Mouse (Mus musculus) midbrain, embryonic 14.5 days (tissue): Measurements from ENCODE around the gene Rhcg. TPM values are rescaled to one million over a fixed set of nuclear protein-coding genes. Genes with fewer than 3 reads are reported as not detected.

ENCODE experiments used
- ATAC-seq: fragments of 200-750 bp; cut with Nextera tagmentation; 2 replicates; pipeline ENCODE4 v1.8.0; 2017; ENCODE audit warnings: moderate number of reproducible peaks, moderate library complexity; ENCODE audit not compliant: low FRiP score, low TSS enrichment
- DNase-seq: peaks from one replicate; pipeline ENCODE4 v3.0.0-alpha.2; 2015
- H3K27ac ChIP-seq: fragments of 300-500 bp; sonication (generic); replicated peaks from 2 replicates; pipeline ENCODE4 v1.5.1; 2014; ENCODE audit warnings: mild to moderate bottlenecking, low read depth, low read length, moderate library complexity
- H3K27me3 ChIP-seq: fragments of 300-500 bp; sonication (generic); 2 replicates; pipeline ENCODE4 v1.6.1; 2014; ENCODE audit warnings: low read length, control low read depth, mixed read lengths; ENCODE audit not compliant: control insufficient read depth, insufficient read depth
- H3K36me3 ChIP-seq: fragments of 300-500 bp; sonication (generic); 2 replicates; pipeline ENCODE4 v1.6.1; 2014; ENCODE audit warnings: low read length, control low read depth; ENCODE audit not compliant: control insufficient read depth, insufficient read depth
- H3K4me1 ChIP-seq: fragments of 300-500 bp; sonication (generic); 2 replicates; pipeline ENCODE4 v1.6.1; 2014; ENCODE audit warnings: mild to moderate bottlenecking, antibody characterized with exemption, low read length, control low read depth; ENCODE audit not compliant: control insufficient read depth, insufficient read depth
- H3K4me2 ChIP-seq: fragments of 300-500 bp; sonication (generic); 2 replicates; pipeline ENCODE4 v1.6.1; 2014; ENCODE audit warnings: mild to moderate bottlenecking, low read length, moderate library complexity
- H3K4me3 ChIP-seq: fragments of 300-500 bp; sonication (generic); replicated peaks from 2 replicates; pipeline ENCODE4 v1.5.1; 2014; ENCODE audit warnings: low read depth, low read length
- H3K9ac ChIP-seq: fragments of 300-500 bp; sonication (generic); replicated peaks from 2 replicates; pipeline ENCODE4 v1.6.1; 2014; ENCODE audit warnings: mild to moderate bottlenecking, low read length, moderate library complexity
- H3K9me3 ChIP-seq: fragments of 300-500 bp; sonication (generic); 2 replicates; pipeline ENCODE4 v1.6.1; 2016; ENCODE audit warnings: low read length, control low read depth, mixed read lengths; ENCODE audit not compliant: control insufficient read depth
- WGBS: fragments of 180-500 bp; shearing (Covaris S2); extraction: QIAGEN DNeasy Blood & Tissue Kit; methylation state at CpG from one replicate; pipeline ENCODE4 v1.1.7; 2014; 5-methylcytosine and 5-hydroxymethylcytosine counted together
- polyA plus RNA-seq: library from polyadenylated mRNA; unstranded; fragments of >200 nt; fragmentation: Nextera tagmentation; extraction: Ambion mirVana; gene quantifications from 2 replicates; pipeline ENCODE4 v1.2.1, GENCODE M21; 2014

The Rhcg gene
- polyA plus RNA-seq, 1 experiment from 2014 or later = 3.1 TPM

- no peaks in the 10 kb centered on the region for H3K36me3 ChIP-seq
- no peak overlapping the region for H3K4me2 ChIP-seq
- H3K4me3 ChIP-seq = no peak overlapping the region
- H3K4me1 ChIP-seq = peaks cover 9% of the 10 kb centered on the region; the same call in 1 of the 2 replicates
- WGBS = 12% methylated on average over 6 of the region's 6 CpGs
- no peak for ATAC-seq
- H3K9me3 ChIP-seq = no peaks in the 10 kb centered on the region
- H3K27ac ChIP-seq = no peak overlapping the region
- H3K27me3 ChIP-seq = peaks cover 19% of the 10 kb centered on the region
- no peak overlapping the region for H3K9ac ChIP-seq
- DNase-seq = peak; percentile 72
These were observed 4.7 kb downstream of the Rhcg start for GRCm38 (mm10) chr7:79612783-79613182.

GRCm38 (mm10) chr7:79611901-79612300, 5.6 kb downstream of the Rhcg start:
- H3K27ac ChIP-seq = no peak overlapping the region

GRCm38 (mm10) chr7:79607263-79607921, 10.1 kb downstream of the Rhcg start:
- no peak overlapping the region for H3K9ac ChIP-seq

More at GRCm38 (mm10) chr7:79611901-79612300, 5.6 kb downstream of the Rhcg start:
- peaks cover 12% of the 10 kb centered on the region for H3K4me1 ChIP-seq
- DNase-seq = no peak
- H3K4me2 ChIP-seq = no peak overlapping the region
- WGBS = 76% methylated on average over 9 of the region's 9 CpGs
- no peak overlapping the region for H3K9ac ChIP-seq
- H3K9me3 ChIP-seq = no peaks in the 10 kb centered on the region
- ATAC-seq = no peak
- H3K27me3 ChIP-seq = peaks cover 16% of the 10 kb centered on the region
- H3K36me3 ChIP-seq = no peaks in the 10 kb centered on the region
- no peak overlapping the region for H3K4me3 ChIP-seq

GRCm38 (mm10) chr7:79606766-79607165, 10.7 kb downstream of the Rhcg start:
- peaks cover 14% of the 10 kb centered on the region for H3K4me1 ChIP-seq
- no peak overlapping the region for H3K4me3 ChIP-seq
- DNase-seq (no peak), ATAC-seq (no peak)
- H3K9me3 ChIP-seq = no peaks in the 10 kb centered on the region
- no peak overlapping the region for H3K27ac ChIP-seq
- peak overlapping the region; percentile 57 for H3K4me2 ChIP-seq
- H3K27me3 ChIP-seq = peaks cover 11% of the 10 kb centered on the region; the same call in 1 of the 2 replicates
- no peaks in the 10 kb centered on the region for H3K36me3 ChIP-seq
- H3K9ac ChIP-seq = no peak overlapping the region
- WGBS = 25% methylated on average over 3 of the region's 3 CpGs

More at GRCm38 (mm10) chr7:79607263-79607921, 10.1 kb downstream of the Rhcg start:
- DNase-seq = peak; percentile 71
- Histone ChIP-seq H3K9me3 (no peaks in the 10 kb centered on the region), H3K4me3 (peak overlapping the region; percentile 22), H3K36me3 (no peaks in the 10 kb centered on the region), H3K4me2 (peak overlapping the region; percentile 57), H3K27me3 (peaks cover 11% of the 10 kb centered on the region; the same call in 1 of the 2 replicates), H3K4me1 (peaks cover 14% of the 10 kb centered on the region), H3K27ac (no peak overlapping the region)
- WGBS = 2% methylated on average over 25 of the region's 25 CpGs
- peak; percentile 75 for ATAC-seq

- DNase-seq = no peak
- Histone ChIP-seq H3K4me3 (no peak overlapping the region), H3K9ac (no peak overlapping the region), H3K27me3 (peaks cover 9% of the 10 kb centered on the region; the same call in 1 of the 2 replicates), H3K36me3 (no peaks in the 10 kb centered on the region), H3K27ac (no peak overlapping the region), H3K9me3 (no peaks in the 10 kb centered on the region), H3K4me2 (no peak overlapping the region), H3K4me1 (peaks cover 3% of the 10 kb centered on the region; the same call in 1 of the 2 replicates)
- WGBS = 71% methylated on average over 8 of the region's 8 CpGs
- ATAC-seq = no peak
These were observed 15.5 kb downstream of the Rhcg start for GRCm38 (mm10) chr7:79602006-79602405.

GRCm38 (mm10) chr7:79600122-79600521, 17.3 kb downstream of the Rhcg start:
- no peak overlapping the region for H3K4me3 ChIP-seq
- H3K4me2 ChIP-seq = no peak overlapping the region
- ATAC-seq = no peak
- no peak for DNase-seq
- H3K9me3 ChIP-seq = no peaks in the 10 kb centered on the region
- 79% methylated on average over 10 of the region's 10 CpGs for WGBS
- peaks cover 14% of the 10 kb centered on the region; the same call in 1 of the 2 replicates for H3K27me3 ChIP-seq
- H3K27ac ChIP-seq = no peak overlapping the region
- no peak overlapping the region for H3K9ac ChIP-seq
- H3K36me3 ChIP-seq = no peaks in the 10 kb centered on the region
- H3K4me1 ChIP-seq = no peaks in the 10 kb centered on the region

- no peaks in the 10 kb centered on the region for H3K36me3 ChIP-seq
- H3K27ac ChIP-seq = no peak overlapping the region
- 12% methylated on average over 7 of the region's 7 CpGs for WGBS
- peaks cover 20% of the 10 kb centered on the region; the same call in 1 of the 2 replicates for H3K27me3 ChIP-seq
- H3K4me2 ChIP-seq = no peak overlapping the region
- ATAC-seq = peak; percentile 7; the same call in 1 of the 2 replicates
- no peak overlapping the region for H3K4me3 ChIP-seq
- H3K9ac ChIP-seq = no peak overlapping the region
- H3K4me1 ChIP-seq = peaks cover 20% of the 10 kb centered on the region
- no peaks in the 10 kb centered on the region for H3K9me3 ChIP-seq
- peak; percentile 93 for DNase-seq
These were observed 22.6 kb downstream of the Rhcg start for GRCm38 (mm10) chr7:79594854-79595253.

- H3K9ac ChIP-seq = peak overlapping the region; percentile 62
- ATAC-seq (peak; percentile 67), DNase-seq (peak; percentile 87)
- H3K4me1 ChIP-seq = peaks cover 20% of the 10 kb centered on the region
- peaks cover 14% of the 10 kb centered on the region for H3K27me3 ChIP-seq
- H3K4me2 ChIP-seq = peak overlapping the region; percentile 78
- H3K4me3 ChIP-seq = peak overlapping the region; percentile 44
- 1% methylated on average over 42 of the region's 42 CpGs for WGBS
- peak overlapping the region; percentile 85 for H3K27ac ChIP-seq
- H3K36me3 ChIP-seq = no peaks in the 10 kb centered on the region
- no peaks in the 10 kb centered on the region for H3K9me3 ChIP-seq
These were observed 25.4 kb downstream of the Rhcg start for GRCm38 (mm10) chr7:79591812-79592731.
